Mouse (Mus musculus): ENCODE measurements around the gene Tmem56. TPM values are rescaled to one million over a fixed set of nuclear protein-coding genes. Genes with fewer than 3 reads are reported as not detected.

Gene Tmem56
- total and polyA plus RNA-seq, 2 experiments from 2014 or later: 3.9 to 15.5 TPM

DNA sequence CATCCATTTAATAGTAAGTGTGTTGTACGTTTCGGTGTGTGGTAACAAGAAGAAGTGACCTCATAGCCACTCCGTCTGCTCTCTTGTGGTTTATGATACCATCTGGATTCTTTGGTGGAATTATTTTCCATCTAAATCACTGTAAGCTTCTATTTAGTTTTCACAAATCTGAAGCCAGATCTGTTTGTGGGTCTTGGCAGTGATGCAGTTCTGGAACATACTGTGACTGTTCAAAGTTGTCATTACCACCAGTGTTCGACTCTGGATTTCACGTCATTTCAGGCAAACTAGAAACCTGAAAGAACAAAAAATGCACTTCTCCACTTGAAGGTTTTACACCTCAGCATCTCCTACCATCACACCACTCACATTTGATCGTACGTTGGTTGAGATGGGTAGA is 32.6 kb upstream of the Tmem56 start:
- WGBS: 85% methylated on average over 7 of the region's 7 CpGs
- DNase-seq (no peak), ATAC-seq (no peak)
- Histone ChIP-seq H3K9ac (no peak overlapping the region), H3K4me1 (ENCODE audit: insufficient read depth) (no peaks in the 10 kb centered on the region), H3K9me3 (ENCODE audit: low read length) (no peaks in the 10 kb centered on the region), H3K36me3 (ENCODE audit: insufficient read depth) (no peaks in the 10 kb centered on the region), H3K4me2 (ENCODE audit: low read depth) (no peak overlapping the region), H3K4me3 (ENCODE audit: low read depth, low read length) (no peak overlapping the region), H3K27ac (ENCODE audit: low read depth, low read length) (no peak overlapping the region), H3K27me3 (ENCODE audit: insufficient read depth, low read length) (no peaks in the 10 kb centered on the region)
- no peak for TF ChIP-seq CTCF (IDR thresholded peaks at IDR 0.05; ENCODE audit: low read depth)

DNA sequence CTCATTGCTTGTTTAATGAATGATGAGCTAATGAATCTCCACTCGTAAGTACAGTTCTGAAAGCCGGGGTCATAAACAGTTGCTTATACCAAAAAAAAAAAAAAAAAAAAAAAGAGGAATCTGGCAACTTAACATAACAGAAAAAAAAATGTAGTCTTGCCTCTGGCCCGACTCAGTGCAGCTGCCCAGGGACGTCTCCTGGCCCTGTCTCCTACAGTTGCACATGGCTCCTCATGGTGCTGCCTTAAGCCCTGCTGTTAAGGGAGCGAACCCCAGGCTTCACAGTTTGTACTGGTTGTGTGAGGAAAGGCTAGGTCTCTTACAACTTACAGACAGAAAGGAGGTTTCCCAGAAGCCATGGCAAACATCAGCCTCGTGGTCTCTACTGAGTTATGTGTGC is 31.3 kb upstream of the Tmem56 start:
- Histone ChIP-seq H3K9me3 (ENCODE audit: low read length) (no peaks in the 10 kb centered on the region), H3K4me3 (ENCODE audit: low read depth, low read length) (no peak overlapping the region), H3K9ac (no peak overlapping the region), H3K4me1 (ENCODE audit: insufficient read depth) (no peaks in the 10 kb centered on the region), H3K36me3 (ENCODE audit: insufficient read depth) (no peaks in the 10 kb centered on the region), H3K4me2 (ENCODE audit: low read depth) (no peak overlapping the region), H3K27me3 (ENCODE audit: insufficient read depth, low read length) (no peaks in the 10 kb centered on the region), H3K27ac (ENCODE audit: low read depth, low read length) (no peak overlapping the region)
- WGBS: 83% methylated on average over 6 of the region's 6 CpGs
- DNase-seq: no peak
- TF ChIP-seq CTCF (IDR thresholded peaks at IDR 0.05; ENCODE audit: low read depth): no peak
- ATAC-seq: no peak

DNA sequence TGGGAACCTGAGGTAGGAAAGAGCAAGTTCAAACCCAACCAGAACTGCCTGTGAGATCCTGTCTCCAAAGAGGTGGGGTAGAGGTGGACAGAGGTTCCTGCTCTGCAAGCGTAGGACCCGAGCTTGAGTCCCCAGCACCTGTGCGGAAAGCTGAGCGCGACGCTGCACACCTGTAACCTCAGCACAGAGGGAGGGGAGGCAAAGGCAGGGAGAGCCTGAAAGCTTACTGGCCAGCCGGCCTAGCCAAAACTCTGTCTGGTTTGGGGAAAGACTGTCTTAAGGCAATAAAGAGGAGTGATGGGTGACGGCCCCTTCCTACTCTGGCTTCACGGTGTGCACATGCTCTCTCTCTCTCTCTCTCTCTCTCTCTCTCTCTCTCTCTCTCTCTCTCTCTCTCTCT is 30.1 kb upstream of the Tmem56 start:
- no peak for TF ChIP-seq CTCF (IDR thresholded peaks at IDR 0.05; ENCODE audit: low read depth)
- no peaks in the 10 kb centered on the region for H3K36me3 ChIP-seq (ENCODE audit: insufficient read depth)
- H3K9ac ChIP-seq: no peak overlapping the region
- no peaks in the 10 kb centered on the region for H3K4me1 ChIP-seq (ENCODE audit: insufficient read depth)
- no peaks in the 10 kb centered on the region for H3K27me3 ChIP-seq (ENCODE audit: insufficient read depth, low read length)
- H3K4me3 ChIP-seq (ENCODE audit: low read depth, low read length): no peak overlapping the region
- 69% methylated on average over 9 of the region's 9 CpGs for whole genome bisulfite sequencing
- H3K9me3 ChIP-seq (ENCODE audit: low read length): no peaks in the 10 kb centered on the region
- H3K27ac ChIP-seq (ENCODE audit: low read depth, low read length): no peak overlapping the region
- DNase-seq: no peak
- H3K4me2 ChIP-seq (ENCODE audit: low read depth): no peak overlapping the region
- no peak for ATAC-seq

DNA sequence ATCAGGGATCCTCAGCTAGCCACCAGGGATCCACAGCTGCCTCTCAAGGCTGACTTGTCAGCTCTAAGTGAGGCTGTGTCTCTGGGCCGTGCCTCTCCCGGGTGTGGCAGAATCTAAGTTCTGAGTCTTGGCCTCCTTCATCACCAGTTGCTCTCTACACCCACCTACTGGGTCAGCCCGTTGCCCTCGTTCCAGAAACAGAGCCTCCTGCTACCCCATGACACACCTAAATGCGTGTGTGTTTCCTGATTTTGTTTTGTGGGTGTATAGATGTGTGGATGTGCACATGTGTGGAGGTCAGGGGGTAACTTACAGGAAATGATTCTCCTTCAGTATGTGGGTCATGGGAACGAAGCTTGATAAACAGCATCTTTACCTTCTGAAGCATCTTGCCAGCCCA is 29.5 kb upstream of the Tmem56 start:
- Histone ChIP-seq H3K4me2 (ENCODE audit: low read depth) (no peak overlapping the region), H3K4me1 (ENCODE audit: insufficient read depth) (no peaks in the 10 kb centered on the region), H3K4me3 (ENCODE audit: low read depth, low read length) (no peak overlapping the region), H3K27ac (ENCODE audit: low read depth, low read length) (no peak overlapping the region), H3K27me3 (ENCODE audit: insufficient read depth, low read length) (no peaks in the 10 kb centered on the region), H3K9me3 (ENCODE audit: low read length) (no peaks in the 10 kb centered on the region), H3K9ac (no peak overlapping the region), H3K36me3 (ENCODE audit: insufficient read depth) (no peaks in the 10 kb centered on the region)
- no peak for TF ChIP-seq CTCF (IDR thresholded peaks at IDR 0.05; ENCODE audit: low read depth)
- ATAC-seq: no peak
- DNase-seq: no peak
- 91% methylated on average over 6 of the region's 6 CpGs for WGBS

DNA sequence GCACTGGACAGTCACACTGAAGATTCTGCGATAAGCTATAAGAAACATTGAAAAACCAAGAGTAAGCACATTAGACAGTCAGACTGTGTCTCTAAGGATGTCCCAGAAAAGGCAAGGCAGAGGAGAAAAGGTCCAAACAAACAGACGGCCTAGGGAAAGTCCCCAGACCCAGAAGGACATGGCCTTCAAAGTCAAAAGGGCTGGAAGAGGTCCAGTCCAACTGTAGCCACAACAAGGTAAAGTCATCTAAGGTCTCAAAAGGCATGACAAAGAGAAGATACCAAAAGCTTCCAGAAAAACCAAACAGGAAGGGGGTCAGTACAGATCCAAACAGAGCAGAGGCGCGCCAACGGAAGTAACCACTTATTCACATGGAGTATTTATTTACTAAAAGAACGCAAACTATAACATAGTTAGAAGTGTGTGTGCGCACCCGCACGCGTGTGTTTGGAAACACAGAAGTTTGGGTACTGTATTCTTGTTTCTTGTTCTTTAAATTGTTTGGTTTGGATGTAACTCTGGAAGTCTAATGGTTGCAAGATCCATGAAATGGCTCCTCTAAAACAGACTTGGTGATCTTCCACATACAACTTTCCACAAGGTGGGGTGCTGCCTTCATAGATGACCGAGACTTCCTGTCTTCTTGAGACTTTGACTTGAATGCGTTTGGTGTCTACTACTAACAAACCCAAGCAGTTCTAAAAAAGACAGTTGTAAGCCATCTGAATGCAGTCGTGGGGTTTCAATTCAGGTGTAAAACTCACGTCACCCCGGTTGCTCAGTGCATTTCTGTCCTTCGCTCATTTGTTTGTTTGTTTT is 27.2 kb upstream of the Tmem56 start:
- TF ChIP-seq CTCF (IDR thresholded peaks at IDR 0.05; ENCODE audit: low read depth): peak; percentile 42
- Histone ChIP-seq H3K27ac (ENCODE audit: low read depth, low read length) (no peak overlapping the region), H3K4me2 (ENCODE audit: low read depth) (no peak overlapping the region)

DNA sequence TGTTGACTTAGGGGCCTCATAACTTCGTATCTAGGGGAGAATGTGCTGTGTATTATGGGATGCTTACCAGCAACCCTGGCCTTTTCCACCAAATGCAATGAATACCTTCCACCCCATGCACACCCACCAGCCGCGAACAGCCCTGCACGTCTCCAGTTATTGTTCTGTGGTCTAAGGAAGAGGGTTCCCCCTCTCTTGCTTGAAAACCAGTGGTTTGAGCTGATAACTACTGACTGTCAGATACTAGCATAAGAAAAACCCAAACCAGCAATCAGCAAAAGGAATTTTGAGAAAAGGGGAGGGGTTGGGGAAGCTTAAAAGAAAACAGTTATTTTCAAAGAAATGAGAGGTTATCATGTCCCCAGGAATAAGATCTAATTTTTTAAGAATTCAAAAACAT is 26.5 kb upstream of the Tmem56 start:
- Histone ChIP-seq H3K27ac (ENCODE audit: low read depth, low read length) (no peak overlapping the region), H3K4me1 (ENCODE audit: insufficient read depth) (no peaks in the 10 kb centered on the region), H3K36me3 (ENCODE audit: insufficient read depth) (no peaks in the 10 kb centered on the region), H3K4me2 (ENCODE audit: low read depth) (no peak overlapping the region), H3K9ac (no peak overlapping the region), H3K9me3 (ENCODE audit: low read length) (no peaks in the 10 kb centered on the region), H3K4me3 (ENCODE audit: low read depth, low read length) (no peak overlapping the region), H3K27me3 (ENCODE audit: insufficient read depth, low read length) (no peaks in the 10 kb centered on the region)
- WGBS: 73% methylated on average over 4 of the region's 4 CpGs
- TF ChIP-seq CTCF (IDR thresholded peaks at IDR 0.05; ENCODE audit: low read depth): no peak
- DNase-seq (no peak), ATAC-seq (no peak)

More for the DNA sequence above, 27.2 kb upstream of the Tmem56 start:
- WGBS: 90% methylated on average over 16 of the region's 16 CpGs
- Histone ChIP-seq H3K27me3 (ENCODE audit: insufficient read depth, low read length) (no peaks in the 10 kb centered on the region), H3K4me3 (ENCODE audit: low read depth, low read length) (no peak overlapping the region), H3K9me3 (ENCODE audit: low read length) (no peaks in the 10 kb centered on the region), H3K4me1 (ENCODE audit: insufficient read depth) (no peaks in the 10 kb centered on the region), H3K36me3 (ENCODE audit: insufficient read depth) (no peaks in the 10 kb centered on the region), H3K9ac (no peak overlapping the region)
- ATAC-seq: no peak
- DNase-seq: no peak

DNA sequence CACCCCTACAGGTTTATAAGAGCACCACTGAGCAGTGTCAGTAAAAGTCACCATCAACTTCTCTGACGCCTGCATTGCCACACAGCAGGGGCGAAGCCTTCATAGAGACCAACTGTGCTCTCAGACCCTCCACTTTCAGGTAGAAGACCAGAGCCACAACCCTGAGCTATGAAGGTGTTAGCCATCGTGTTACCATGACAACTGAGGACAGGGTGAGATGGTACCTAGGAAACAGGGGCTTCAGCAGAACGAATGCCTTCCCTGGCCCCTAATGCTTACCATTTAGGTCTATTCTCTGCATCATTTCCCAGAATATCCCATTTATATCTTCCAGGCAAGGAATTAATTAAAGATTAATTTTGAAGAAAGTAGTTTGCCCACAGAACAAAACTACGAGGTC is 26.0 kb upstream of the Tmem56 start:
- Histone ChIP-seq H3K27me3 (ENCODE audit: insufficient read depth, low read length) (no peaks in the 10 kb centered on the region), H3K9me3 (ENCODE audit: low read length) (no peaks in the 10 kb centered on the region), H3K9ac (no peak overlapping the region), H3K4me1 (ENCODE audit: insufficient read depth) (no peaks in the 10 kb centered on the region), H3K36me3 (ENCODE audit: insufficient read depth) (no peaks in the 10 kb centered on the region), H3K4me2 (ENCODE audit: low read depth) (no peak overlapping the region), H3K4me3 (ENCODE audit: low read depth, low read length) (no peak overlapping the region), H3K27ac (ENCODE audit: low read depth, low read length) (no peak overlapping the region)
- WGBS: 77% methylated on average over 5 of the region's 5 CpGs
- DNase-seq (no peak), ATAC-seq (no peak)
- TF ChIP-seq CTCF (IDR thresholded peaks at IDR 0.05; ENCODE audit: low read depth): no peak

All from forebrain, postnatal 0 days (tissue).